Mouse (Mus musculus): Measurements from ENCODE around the gene Brd7. TPM values are rescaled to one million over a fixed set of nuclear protein-coding genes. Genes with fewer than 3 reads are reported as not detected.
A peak's percentile ranks its signal among the peaks of the same experiment; 100 is the strongest.

Brd7 gene
- polyA plus RNA-seq, 1 experiment from 2014 or later: 92.0 TPM

DNA sequence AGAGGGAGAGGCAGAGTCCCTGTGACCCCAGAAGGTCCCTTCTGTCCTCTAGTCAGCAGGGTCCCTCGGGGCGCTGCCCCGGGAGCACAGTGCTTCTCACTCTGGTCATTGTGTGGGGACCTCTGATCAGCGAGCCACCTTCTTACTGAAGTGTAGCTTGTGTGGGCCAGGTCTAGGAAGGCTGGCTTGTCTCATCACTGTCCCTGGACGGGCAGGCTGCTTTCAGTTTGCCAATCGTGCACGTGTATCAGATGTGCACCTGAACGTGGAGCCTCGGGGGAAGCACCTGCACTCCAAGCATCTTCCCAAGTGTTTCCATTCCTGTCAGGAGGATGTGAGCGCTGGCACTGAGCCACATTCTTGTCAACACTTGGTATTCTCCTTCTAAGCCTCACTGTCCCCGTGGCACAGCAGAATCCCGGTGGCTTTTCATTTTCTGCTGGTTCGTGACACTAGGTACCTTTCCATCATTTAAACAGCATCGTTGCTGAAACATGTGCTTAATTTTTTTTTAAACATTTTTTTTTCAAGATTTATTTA is 75.5 kb downstream of the Brd7 start:
- Histone ChIP-seq H3K4me1 (peaks cover 17% of the 10 kb centered on the region), H3K27ac (no peak overlapping the region), H3K4me2 (replicated peaks) (no peak overlapping the region), H3K36me3 (no peaks in the 10 kb centered on the region), H3K9ac (no peak overlapping the region), H3K27me3 (no peaks in the 10 kb centered on the region), H3K4me3 (no peak overlapping the region), H3K9me3 (replicated peaks) (no peaks in the 10 kb centered on the region)
- ATAC-seq (ENCODE audit: low FRiP score): no peak
- WGBS: 89% methylated on average over 14 of the region's 14 CpGs

GRCm38 (mm10) chr8:88285469-88286356 is 76.3 kb downstream of the Brd7 start:
- peaks cover 17% of the 10 kb centered on the region for H3K4me1 ChIP-seq
- no peak overlapping the region for H3K9ac ChIP-seq
- H3K9me3 ChIP-seq (replicated peaks): no peaks in the 10 kb centered on the region
- H3K4me3 ChIP-seq: no peak overlapping the region
- no peak overlapping the region for H3K27ac ChIP-seq
- WGBS: 83% methylated on average over 8 of the region's 8 CpGs
- no peak overlapping the region for H3K4me2 ChIP-seq (replicated peaks)
- H3K36me3 ChIP-seq: no peaks in the 10 kb centered on the region
- no peaks in the 10 kb centered on the region for H3K27me3 ChIP-seq
- 0 out of 2 replicates have a peak, but pooled peaks have one; percentile 22 for ATAC-seq (ENCODE audit: low FRiP score)

- no peaks in the 10 kb centered on the region for H3K9me3 ChIP-seq (replicated peaks)
- H3K27me3 ChIP-seq: no peaks in the 10 kb centered on the region
- H3K36me3 ChIP-seq: no peaks in the 10 kb centered on the region
- WGBS: 52% methylated on average over 7 of the region's 7 CpGs
- no peak overlapping the region for H3K27ac ChIP-seq
- peaks cover 17% of the 10 kb centered on the region for H3K4me1 ChIP-seq
- H3K9ac ChIP-seq: no peak overlapping the region
- ATAC-seq (ENCODE audit: low FRiP score): no peak
- no peak overlapping the region for H3K4me3 ChIP-seq
- H3K4me2 ChIP-seq (replicated peaks): no peak overlapping the region
Measured at GRCm38 (mm10) chr8:88284738-88285137, 77.3 kb downstream of the Brd7 start.

DNA sequence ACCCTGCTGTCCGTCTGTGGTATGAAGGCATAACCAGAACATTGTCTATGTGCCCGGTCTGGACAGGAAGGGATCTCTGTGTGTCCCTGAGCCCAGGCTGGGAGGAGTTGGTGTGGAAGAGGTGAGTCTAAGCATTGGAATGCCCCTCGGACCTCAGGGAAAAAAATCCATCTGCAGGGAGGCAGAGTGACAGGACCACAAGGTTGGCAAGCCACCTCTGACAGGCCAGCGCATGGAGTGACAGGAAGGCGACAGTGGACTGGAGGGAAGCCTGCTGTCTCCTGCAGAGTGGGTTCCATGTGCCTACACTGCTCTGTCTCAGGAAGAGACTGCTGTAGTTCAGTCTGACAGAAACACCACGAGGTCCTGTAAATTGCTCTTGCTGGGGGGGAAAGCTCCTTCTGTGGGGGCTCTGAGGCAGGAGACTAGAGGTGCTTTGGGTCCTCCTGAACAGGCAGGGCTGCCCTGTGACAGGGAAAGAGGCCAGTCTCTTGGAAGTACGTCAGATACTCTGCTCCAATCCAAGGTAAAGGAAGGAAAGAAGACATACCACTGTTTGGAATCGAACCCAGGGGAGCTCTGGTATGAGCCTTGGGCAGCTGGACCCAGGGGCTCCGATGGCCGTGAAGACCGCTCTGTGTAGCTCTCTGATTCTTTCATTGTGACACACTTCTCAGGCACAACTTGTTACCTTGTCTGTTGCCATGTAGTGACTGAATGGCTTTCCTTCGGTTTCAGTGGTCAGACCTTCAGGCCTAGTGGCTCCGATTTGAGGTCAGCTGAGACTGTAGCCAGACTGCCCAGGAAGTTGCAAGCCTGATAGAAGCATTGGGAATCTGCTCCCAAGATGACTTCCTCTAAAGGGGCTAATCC is 78.5 kb downstream of the Brd7 start:
- no peak for ATAC-seq (ENCODE audit: low FRiP score)
- Histone ChIP-seq H3K4me2 (replicated peaks) (no peak overlapping the region), H3K4me1 (peaks cover 12% of the 10 kb centered on the region; the same call in 1 of the 2 replicates), H3K27me3 (no peaks in the 10 kb centered on the region), H3K9me3 (replicated peaks) (no peaks in the 10 kb centered on the region), H3K9ac (no peak overlapping the region), H3K4me3 (no peak overlapping the region), H3K36me3 (no peaks in the 10 kb centered on the region), H3K27ac (no peak overlapping the region)
- 81% methylated on average over 13 of the region's 13 CpGs for WGBS

DNA sequence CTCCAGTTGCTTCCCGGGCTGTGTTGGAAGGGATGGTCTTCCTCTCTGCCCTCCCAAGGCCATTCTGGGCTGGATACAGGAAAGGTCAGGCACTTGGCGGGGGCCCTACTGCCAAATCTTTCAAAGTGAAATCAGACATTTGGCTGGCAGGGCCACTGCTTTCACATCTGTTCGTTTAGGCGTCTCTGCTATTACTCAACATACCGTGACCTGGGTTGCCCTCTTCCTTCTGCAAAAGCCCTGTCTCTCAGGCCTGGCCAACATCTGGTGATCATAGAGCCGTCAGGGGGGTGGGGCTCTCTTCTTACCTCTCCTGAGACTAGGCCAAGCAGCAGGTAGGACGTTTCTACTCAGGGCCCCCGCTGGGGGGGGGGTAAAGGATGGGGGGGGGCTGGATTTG is 79.3 kb downstream of the Brd7 start:
- H3K9me3 ChIP-seq (replicated peaks): no peaks in the 10 kb centered on the region
- no peaks in the 10 kb centered on the region for H3K27me3 ChIP-seq
- 43% methylated on average over 8 of the region's 8 CpGs for WGBS
- no peak overlapping the region for H3K4me2 ChIP-seq (replicated peaks)
- H3K9ac ChIP-seq: no peak overlapping the region
- H3K4me3 ChIP-seq: no peak overlapping the region
- no peak overlapping the region for H3K27ac ChIP-seq
- H3K4me1 ChIP-seq: peaks cover 9% of the 10 kb centered on the region; the same call in 1 of the 2 replicates
- no peaks in the 10 kb centered on the region for H3K36me3 ChIP-seq
- no peak for ATAC-seq (ENCODE audit: low FRiP score)

Other genes with a start within 250 kb of the Brd7 start
- 49.7 and 50.9 TPM in 2 replicates for gene Cnep1r1, start 243.4 kb downstream of the Brd7 start, polyA plus RNA-seq (2016; fragmentation: Nextera tagmentation; extraction: Ambion mirVana)
- 45.7 and 48.5 TPM in 2 replicates for gene Heatr3, start 224.3 kb downstream of the Brd7 start, polyA plus RNA-seq (2016; fragmentation: Nextera tagmentation; extraction: Ambion mirVana)
- gene Tent4b, start 163.0 kb downstream of the Brd7 start, polyA plus RNA-seq (2016; fragmentation: Nextera tagmentation; extraction: Ambion mirVana): 12.7 and 14.6 TPM in 2 replicates
- gene Adcy7, start 89.8 kb downstream of the Brd7 start, polyA plus RNA-seq (2016; fragmentation: Nextera tagmentation; extraction: Ambion mirVana): 2.6 and 2.9 TPM in 2 replicates
- 106 and 111 TPM in 2 replicates for gene Nkd1, start 159.2 kb upstream of the Brd7 start, polyA plus RNA-seq (2016; fragmentation: Nextera tagmentation; extraction: Ambion mirVana)

All from hindbrain, embryonic 12.5 days (tissue).